Comparison of ENCODE assay signal across 8 mouse cellular contexts in genomic region chr9:21264272-21264999, GRCm38 (mm10). TPM values are rescaled to one million over a fixed set of nuclear protein-coding genes. Genes with fewer than 3 reads are reported as not detected.
DNase-seq lines count a peak whose midpoint lies in the region; ATAC-seq and TF ChIP-seq lines count a peak whose summit lies in the region.

No protein-coding gene starts in this region.

- no peak for TF ChIP-seq CTCF in bone marrow macrophage, adult 2 months (IDR thresholded peaks at IDR 0.05; ENCODE audit: low read depth, low read length)
- no peak for TF ChIP-seq CTCF in forebrain, postnatal 0 days (IDR thresholded peaks at IDR 0.05; ENCODE audit: low read depth)
- TF ChIP-seq CTCF in liver, postnatal 0 days (IDR thresholded peaks at IDR 0.05; ENCODE audit: low read depth), result no peak

- peaks cover 22% of the 10 kb centered on the region for H3K4me1 ChIP-seq in kidney, embryonic 16.5 days (ENCODE audit: insufficient read depth, low read length)
- H3K4me1 ChIP-seq in bone marrow macrophage, adult 2 months (ENCODE audit: control insufficient read depth, insufficient read depth, low read length), result peaks cover 35% of the 10 kb centered on the region
- H3K4me1 ChIP-seq in forebrain, postnatal 0 days (ENCODE audit: insufficient read depth), result peaks cover 11% of the 10 kb centered on the region; the same call in 1 of the 2 replicates
- H3K4me1 ChIP-seq in liver, postnatal 0 days (ENCODE audit: insufficient read depth), result peaks cover 36% of the 10 kb centered on the region

- H3K36me3 ChIP-seq in kidney, embryonic 16.5 days (ENCODE audit: insufficient read depth, low read length), result peaks cover 18% of the 10 kb centered on the region
- peaks cover 15% of the 10 kb centered on the region for H3K36me3 ChIP-seq in forebrain, postnatal 0 days (ENCODE audit: insufficient read depth)
- peaks cover 30% of the 10 kb centered on the region for H3K36me3 ChIP-seq in liver, postnatal 0 days (replicated peaks; ENCODE audit: insufficient read depth, low read length)

- H3K9ac ChIP-seq in kidney, embryonic 16.5 days (replicated peaks; ENCODE audit: low read length), result peak overlapping the region; percentile 53
- H3K9ac ChIP-seq in forebrain, postnatal 0 days, result peak overlapping the region; percentile 90
- H3K9ac ChIP-seq in liver, postnatal 0 days (replicated peaks), result peak overlapping the region; percentile 66

- H3K4me2 ChIP-seq in kidney, embryonic 16.5 days (replicated peaks; ENCODE audit: low read depth, low read length), result peak overlapping the region; percentile 71
- H3K4me2 ChIP-seq in forebrain, postnatal 0 days (ENCODE audit: low read depth), result peak overlapping the region; percentile 86
- peak overlapping the region; percentile 72 for H3K4me2 ChIP-seq in liver, postnatal 0 days (ENCODE audit: low read depth, low read length)

- peak overlapping the region; percentile 66 for H3K27ac ChIP-seq in kidney, embryonic 16.5 days (ENCODE audit: low read length)
- H3K27ac ChIP-seq in bone marrow macrophage, adult 2 months (ENCODE audit: insufficient read depth, low read depth, low read length), result no peak overlapping the region
- H3K27ac ChIP-seq in forebrain, postnatal 0 days (ENCODE audit: low read depth, low read length), result peak overlapping the region; percentile 66
- peak overlapping the region; percentile 97 for H3K27ac ChIP-seq in liver, postnatal 0 days (ENCODE audit: low read depth)

- 14% methylated on average over 17 of the region's 17 CpGs for WGBS in kidney, embryonic 16.5 days
- 18% methylated on average over 17 of the region's 17 CpGs for WGBS in forebrain, postnatal 0 days
- WGBS in liver, postnatal 0 days (ENCODE audit: insufficient replicate concordance), result 22% methylated on average over 17 of the region's 17 CpGs

- no peaks in the 10 kb centered on the region for H3K9me3 ChIP-seq in kidney, embryonic 16.5 days (ENCODE audit: low read length)
- H3K9me3 ChIP-seq in forebrain, postnatal 0 days (ENCODE audit: low read length), result no peaks in the 10 kb centered on the region
- no peaks in the 10 kb centered on the region for H3K9me3 ChIP-seq in liver, postnatal 0 days (ENCODE audit: low read length)

- no peak for TF ChIP-seq POLR2A in bone marrow macrophage, adult 2 months (IDR thresholded peaks at IDR 0.05; ENCODE audit: borderline replicate concordance, low read depth, low read length)

- DNase-seq in kidney, adult 9 months, result no peak
- no peak for DNase-seq in forebrain, postnatal 0 days
- DNase-seq in liver, postnatal 0 days, result no peak
- DNase-seq in adrenal gland, adult 2 months, result no peak
- DNase-seq in gastrocnemius, adult 8-10 months (ENCODE audit: low spot score in 2 of 2), result no peak
- no peak for DNase-seq in cerebellum, postnatal 25 days

- H3K4me3 ChIP-seq in kidney, embryonic 16.5 days (ENCODE audit: low read length), result peak overlapping the region; percentile 62
- peak overlapping the region; percentile 77 for H3K4me3 ChIP-seq in bone marrow macrophage, adult 2 months (ENCODE audit: insufficient read depth, low read length)
- peak overlapping the region; percentile 93 for H3K4me3 ChIP-seq in forebrain, postnatal 0 days (ENCODE audit: low read depth, low read length)
- H3K4me3 ChIP-seq in liver, postnatal 0 days (ENCODE audit: low read depth, low read length), result peak overlapping the region; percentile 94

- H3K27me3 ChIP-seq in kidney, embryonic 16.5 days (ENCODE audit: insufficient read depth, low read length), result no peaks in the 10 kb centered on the region
- no peaks in the 10 kb centered on the region for H3K27me3 ChIP-seq in forebrain, postnatal 0 days (ENCODE audit: insufficient read depth, low read length)
- H3K27me3 ChIP-seq in liver, postnatal 0 days (ENCODE audit: insufficient read depth, low read length), result no peaks in the 10 kb centered on the region

- ATAC-seq in kidney, embryonic 16.5 days (ENCODE audit: low FRiP score, low TSS enrichment), result peak; percentile 33
- ATAC-seq in forebrain, postnatal 0 days, result peak; percentile 17; the same call in 1 of the 2 replicates
- ATAC-seq in liver, postnatal 0 days, result peak; percentile 45

- peak; percentile 34; the same call in 1 of the 2 replicates for TF ChIP-seq EP300 in liver, postnatal 0 days (IDR thresholded peaks at IDR 0.05; ENCODE audit: low read depth)

RNA-seq across cellular contexts. Expression of gene Atg4d, which starts 0.7 kb away (rescaled TPM):
- polyA plus RNA-seq in kidney, embryonic 16.5 days (2015; fragmentation: Nextera tagmentation; extraction: Ambion mirVana), result 58.7 and 64.1 TPM in 2 replicates
- polyA plus RNA-seq in bone marrow macrophage, adult 2 months (2012; ENCODE audit: insufficient read depth, insufficient read length, missing spikeins), result 10.8 and 11.8 TPM in 2 replicates
- total RNA-seq in forebrain, postnatal 0 days (2014; rRNA removed), result 18.7 and 19.5 TPM in 2 replicates
- 19.9 and 26.4 TPM in 2 replicates for polyA plus RNA-seq in forebrain, postnatal 0 days (2015; fragmentation: Nextera tagmentation; extraction: Ambion mirVana)
- polyA plus RNA-seq in liver, postnatal 0 days (2015; fragmentation: Nextera tagmentation; extraction: Ambion mirVana), result 49.3 and 51.2 TPM in 2 replicates
- total RNA-seq in adrenal gland, adult 2 months (2021), result 10 to 100 TPM; 25.9 to 47.0 TPM
- 36.2 and 42.9 TPM in 2 replicates for polyA plus RNA-seq in adrenal gland, adult 2 months (2012; rRNA removed)
- 10 to 100 TPM; 74.3 to 87.3 (median 80.7) TPM for total RNA-seq in gastrocnemius, adult 8-10 months (2022)

RNA-seq across cellular contexts. Expression of gene S1pr5, which starts 16.2 kb away (rescaled TPM):
- polyA plus RNA-seq in kidney, embryonic 16.5 days (2015; fragmentation: Nextera tagmentation; extraction: Ambion mirVana), result 0.13 and 0.14 TPM in 2 replicates
- not detected in 2 replicates for polyA plus RNA-seq in bone marrow macrophage, adult 2 months (2012; ENCODE audit: insufficient read depth, insufficient read length, missing spikeins)
- 2.7 and 2.8 TPM in 2 replicates for total RNA-seq in forebrain, postnatal 0 days (2014; rRNA removed)
- polyA plus RNA-seq in forebrain, postnatal 0 days (2015; fragmentation: Nextera tagmentation; extraction: Ambion mirVana), result 1.9 and 2.3 TPM in 2 replicates
- polyA plus RNA-seq in liver, postnatal 0 days (2015; fragmentation: Nextera tagmentation; extraction: Ambion mirVana), result 0.08 and 0.17 TPM in 2 replicates
- 1 to 10 TPM in 1 of 2 experiments, under 1 TPM in 1; 0.66 to 1.9 TPM for total RNA-seq in adrenal gland, adult 2 months (2021)
- 1.2 and 1.4 TPM in 2 replicates for polyA plus RNA-seq in adrenal gland, adult 2 months (2012; rRNA removed)
- total RNA-seq in gastrocnemius, adult 8-10 months (2022), result under 1 TPM; 0.10 to 0.29 (median 0.15) TPM

RNA-seq across cellular contexts. Expression of gene Kri1, which starts 23.3 kb away (rescaled TPM):
- polyA plus RNA-seq in kidney, embryonic 16.5 days (2015; fragmentation: Nextera tagmentation; extraction: Ambion mirVana), result 14.6 and 20.0 TPM in 2 replicates
- polyA plus RNA-seq in bone marrow macrophage, adult 2 months (2012; ENCODE audit: insufficient read depth, insufficient read length, missing spikeins), result 26.4 and 28.6 TPM in 2 replicates
- total RNA-seq in forebrain, postnatal 0 days (2014; rRNA removed), result 27.6 and 28.1 TPM in 2 replicates
- 7.1 and 11.9 TPM in 2 replicates for polyA plus RNA-seq in forebrain, postnatal 0 days (2015; fragmentation: Nextera tagmentation; extraction: Ambion mirVana)
- polyA plus RNA-seq in liver, postnatal 0 days (2015; fragmentation: Nextera tagmentation; extraction: Ambion mirVana), result 4.7 and 5.3 TPM in 2 replicates
- total RNA-seq in adrenal gland, adult 2 months (2021), result 10 to 100 TPM; 27.3 to 38.5 TPM
- polyA plus RNA-seq in adrenal gland, adult 2 months (2012; rRNA removed), result 11.7 and 14.4 TPM in 2 replicates
- 10 to 100 TPM in 3 of 4 experiments, 1 to 10 TPM in 1; 8.4 to 13.0 (median 11.4) TPM for total RNA-seq in gastrocnemius, adult 8-10 months (2022)

RNA-seq across cellular contexts. Expression of gene Keap1, which starts 25.3 kb away (rescaled TPM):
- polyA plus RNA-seq in kidney, embryonic 16.5 days (2015; fragmentation: Nextera tagmentation; extraction: Ambion mirVana), result 67.4 and 68.1 TPM in 2 replicates
- polyA plus RNA-seq in bone marrow macrophage, adult 2 months (2012; ENCODE audit: insufficient read depth, insufficient read length, missing spikeins), result 34.9 and 36.4 TPM in 2 replicates
- 68.9 and 72.7 TPM in 2 replicates for total RNA-seq in forebrain, postnatal 0 days (2014; rRNA removed)
- 60.0 and 67.0 TPM in 2 replicates for polyA plus RNA-seq in forebrain, postnatal 0 days (2015; fragmentation: Nextera tagmentation; extraction: Ambion mirVana)
- polyA plus RNA-seq in liver, postnatal 0 days (2015; fragmentation: Nextera tagmentation; extraction: Ambion mirVana), result 22.9 and 26.5 TPM in 2 replicates
- total RNA-seq in adrenal gland, adult 2 months (2021), result 10 to 100 TPM; 36.6 to 56.5 TPM
- 132 and 142 TPM in 2 replicates for polyA plus RNA-seq in adrenal gland, adult 2 months (2012; rRNA removed)
- total RNA-seq in gastrocnemius, adult 8-10 months (2022), result 10 to 100 TPM; 54.9 to 59.4 (median 57.4) TPM

RNA-seq across cellular contexts. Expression of gene Cdkn2d, which starts 26.8 kb away (rescaled TPM):
- 50.9 and 51.7 TPM in 2 replicates for polyA plus RNA-seq in kidney, embryonic 16.5 days (2015; fragmentation: Nextera tagmentation; extraction: Ambion mirVana)
- polyA plus RNA-seq in bone marrow macrophage, adult 2 months (2012; ENCODE audit: insufficient read depth, insufficient read length, missing spikeins), result 33.1 and 33.7 TPM in 2 replicates
- 65.1 and 69.4 TPM in 2 replicates for total RNA-seq in forebrain, postnatal 0 days (2014; rRNA removed)
- 104 and 118 TPM in 2 replicates for polyA plus RNA-seq in forebrain, postnatal 0 days (2015; fragmentation: Nextera tagmentation; extraction: Ambion mirVana)
- 74.3 and 76.6 TPM in 2 replicates for polyA plus RNA-seq in liver, postnatal 0 days (2015; fragmentation: Nextera tagmentation; extraction: Ambion mirVana)
- total RNA-seq in adrenal gland, adult 2 months (2021), result 10 to 100 TPM in 1 of 2 experiments, 1 to 10 TPM in 1; 6.0 to 20.3 TPM
- 36.0 and 42.9 TPM in 2 replicates for polyA plus RNA-seq in adrenal gland, adult 2 months (2012; rRNA removed)
- 10 to 100 TPM in 3 of 4 experiments, 1 to 10 TPM in 1; 8.8 to 10.7 (median 10.6) TPM for total RNA-seq in gastrocnemius, adult 8-10 months (2022)
